Mouse (Mus musculus) urinary bladder, adult 2 months (tissue): ENCODE data around the gene Pabpc1l. TPM values are rescaled to one million over a fixed set of nuclear protein-coding genes. Genes with fewer than 3 reads are reported as not detected.
"Not testable (repeated sequence)": the region's sequence is repeated elsewhere in the genome, so short reads cannot be mapped to it uniquely, and the experiment has no call there.

Source experiments
- DNase-seq: peaks from one replicate; pipeline ENCODE4 v3.0.0; 2022; ENCODE audit warnings: low spot score
- polyA plus RNA-seq: library from polyadenylated mRNA; depleted of rRNA; stranded (reverse); fragments of >200 nt; gene quantifications from 2 replicates; pipeline ENCODE4 v1.2.3, GENCODE M21; 2012

Gene Pabpc1l
- polyA plus RNA-seq, 1 experiment, result 0.95 TPM

- DNase-seq, result no peak
Observed at GRCm38 (mm10) chr2:164036520-164037019, 11.3 kb downstream of the Pabpc1l start.

- no peak for DNase-seq
Observed at GRCm38 (mm10) chr2:164038407-164039028, 13.3 kb downstream of the Pabpc1l start.

- DNase-seq, result no peak
Observed at GRCm38 (mm10) chr2:164040949-164041348, 15.7 kb downstream of the Pabpc1l start.

DNA sequence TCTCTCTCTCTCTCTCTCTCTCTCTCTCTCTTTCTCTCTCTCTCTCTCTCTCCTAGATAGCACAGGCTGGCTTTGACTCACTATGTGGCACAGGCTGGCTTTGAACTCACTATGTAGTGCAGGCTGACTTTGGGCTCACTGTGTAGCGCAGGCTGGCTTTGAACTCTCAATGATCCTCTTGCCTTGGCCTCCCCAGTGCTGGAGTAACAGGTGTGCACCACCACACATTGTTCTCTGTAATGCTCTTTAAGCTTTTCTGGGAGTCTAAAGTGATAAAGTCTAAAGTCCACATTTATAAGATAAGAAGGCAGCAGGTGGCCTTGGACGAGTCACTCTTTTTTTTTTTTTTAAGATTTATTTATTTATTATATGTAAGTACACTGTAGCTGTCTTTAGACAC is 16.3 kb downstream of the Pabpc1l start:
- DNase-seq, result no peak

DNA sequence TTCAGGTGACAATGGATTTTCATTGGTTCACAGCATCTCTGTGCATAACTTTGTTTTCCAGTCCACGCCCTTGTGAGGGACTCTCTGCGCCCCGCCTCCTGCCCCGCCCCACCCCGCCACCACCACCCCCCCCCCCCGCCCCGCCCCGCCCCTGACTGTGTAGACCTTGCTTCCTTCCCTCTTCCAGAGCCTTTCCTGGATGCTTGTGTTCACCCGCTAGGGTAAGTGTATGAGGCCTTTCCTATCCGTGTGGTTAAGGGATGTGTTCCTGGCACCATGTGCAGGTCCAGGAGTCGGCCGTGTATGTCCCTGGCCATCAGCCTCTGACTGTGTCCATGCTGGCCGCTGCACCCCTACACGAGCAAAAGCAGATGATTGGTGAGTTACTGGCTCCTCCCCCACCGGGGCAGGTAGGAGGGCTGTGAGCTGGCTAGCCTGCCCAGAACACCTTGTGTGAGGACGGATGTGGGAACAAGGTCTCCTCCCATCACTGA is 22.0 kb downstream of the Pabpc1l start:
- no peak for DNase-seq

DNA sequence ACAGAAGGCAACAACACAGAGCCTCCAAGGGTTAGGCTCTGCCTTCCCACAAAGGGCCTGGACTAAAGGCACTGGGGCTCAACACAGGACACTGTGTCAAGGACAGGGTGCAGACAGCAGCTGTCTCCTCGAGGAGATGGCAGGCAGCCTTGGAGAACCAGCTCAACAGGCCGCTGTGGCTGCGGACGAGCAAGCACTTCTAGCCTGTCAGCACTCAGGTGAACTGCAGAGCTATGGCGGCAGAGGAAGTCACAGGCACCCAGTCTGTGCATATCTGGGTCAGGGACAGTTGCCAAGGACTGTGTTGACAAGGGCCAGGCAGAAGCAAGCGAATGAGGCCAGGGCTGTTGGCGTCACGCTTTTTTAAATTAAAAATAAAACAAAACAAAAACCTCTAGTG is 28.5 kb downstream of the Pabpc1l start:
- no peak for DNase-seq

DNA sequence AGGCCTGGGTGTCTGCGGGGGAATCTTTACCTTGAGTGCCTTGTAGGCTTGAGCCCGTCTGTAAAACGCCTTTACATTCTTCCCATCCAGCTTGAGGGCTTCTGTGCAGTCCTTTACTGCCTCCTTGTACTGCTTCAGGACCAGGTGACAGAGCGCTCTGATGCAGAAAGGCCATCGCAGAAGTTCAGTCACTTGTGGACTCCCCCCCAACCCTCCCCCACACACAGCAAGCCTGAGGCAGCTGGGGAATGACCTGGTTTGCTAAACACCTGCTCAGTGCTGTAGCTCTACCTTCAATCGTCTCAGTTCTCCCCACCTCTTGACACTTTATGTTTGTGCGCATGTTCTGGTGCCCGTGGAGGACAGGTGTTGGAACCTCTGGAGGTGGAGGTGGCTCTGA is 29.4 kb downstream of the Pabpc1l start:
- no peak for DNase-seq

- no peak for DNase-seq
Observed at GRCm38 (mm10) chr2:164059634-164060235, 34.5 kb downstream of the Pabpc1l start.

DNA sequence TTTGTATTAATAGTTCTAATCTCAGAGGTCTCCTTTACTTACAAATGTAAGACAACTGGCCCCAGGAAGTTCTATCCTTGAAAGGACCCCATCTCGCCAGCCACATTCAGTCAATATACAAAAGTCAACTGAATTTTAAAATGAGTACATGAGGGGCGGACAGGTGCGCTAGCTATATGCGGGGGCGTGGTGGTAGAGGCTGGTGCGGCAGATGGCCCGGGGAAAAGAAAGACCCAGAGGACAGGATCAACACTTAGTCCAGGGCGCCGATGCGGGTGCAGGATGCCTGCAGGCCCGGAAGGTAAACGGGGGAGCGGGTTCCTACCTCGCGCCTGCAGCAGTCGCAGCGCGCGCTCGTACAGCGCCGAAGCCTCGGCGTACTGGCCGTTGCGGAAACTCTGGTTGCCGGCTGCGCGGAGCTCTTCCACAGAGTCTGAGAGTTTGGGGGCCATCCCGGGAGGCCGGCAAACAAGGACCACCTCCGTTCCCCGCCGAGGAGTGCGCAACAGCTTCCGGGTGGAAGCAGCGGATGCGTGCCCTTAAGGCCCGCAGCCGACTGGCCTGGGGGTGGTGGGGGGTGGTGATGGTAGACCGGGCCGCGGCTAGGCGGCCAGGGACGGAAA is 45.0 kb downstream of the Pabpc1l start, which contains the start of gene Stk4:
TSS of gene Stk4 (plus strand) at position 181 of the 623 bp plus-strand sequence.
- DNase-seq, result no peak

GRCm38 (mm10) chr2:164070765-164071436 is 45.7 kb downstream of the Pabpc1l start, which contains the start of gene Tomm34:
Tomm34 (minus strand) TSS chr2:164071169.
- peak; percentile 88 for DNase-seq

GRCm38 (mm10) chr2:164071437-164071820 is 46.2 kb downstream of the Pabpc1l start:
- DNase-seq, result not testable (repeated sequence)

- DNase-seq, result no peak
Observed at GRCm38 (mm10) chr2:164072109-164072508, 46.9 kb downstream of the Pabpc1l start.

DNA sequence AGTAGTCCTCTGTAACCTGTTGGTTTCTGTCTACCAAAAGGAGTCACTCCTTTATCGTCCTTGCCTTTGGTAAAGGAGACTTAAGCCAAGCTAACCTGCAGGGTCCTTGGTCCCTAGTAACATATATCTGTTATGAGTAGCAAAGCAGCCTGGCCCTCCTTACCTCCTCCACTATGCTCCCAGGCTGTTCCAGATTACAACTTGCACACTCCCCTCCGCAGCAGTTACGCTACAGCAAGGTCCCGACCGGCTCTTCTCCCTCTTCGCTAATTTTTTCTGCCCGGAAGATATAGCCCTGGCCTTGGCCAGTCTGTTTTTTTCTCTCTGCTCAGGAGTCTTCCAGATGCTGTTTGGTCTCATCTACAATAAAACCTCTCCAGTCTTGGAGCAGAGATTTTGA is 47.9 kb downstream of the Pabpc1l start:
- no peak for DNase-seq

- peak; percentile 95 for DNase-seq
Observed at GRCm38 (mm10) chr2:164073918-164074578, 48.8 kb downstream of the Pabpc1l start.

DNA sequence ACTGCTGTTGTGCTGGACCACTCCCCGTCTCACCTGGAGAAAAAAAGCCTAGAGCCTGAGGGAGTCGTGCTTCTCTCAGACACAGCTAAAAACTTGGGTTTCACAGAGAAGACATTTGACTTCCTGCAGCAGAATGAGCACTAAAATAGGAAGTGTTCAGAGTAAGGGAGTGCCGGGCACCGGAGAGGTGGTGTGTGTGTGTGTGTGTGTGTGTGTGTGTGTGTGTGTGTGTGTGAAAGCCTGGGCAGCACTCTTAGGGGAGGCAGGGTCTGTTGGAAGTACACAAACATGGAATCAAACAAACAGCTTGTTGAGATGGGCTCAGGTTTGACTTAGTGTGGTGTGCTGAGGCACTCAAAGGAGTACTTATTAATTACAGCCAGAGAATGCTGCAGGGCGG is 49.8 kb downstream of the Pabpc1l start:
- DNase-seq, result no peak

- DNase-seq, result no peak
Observed at GRCm38 (mm10) chr2:164076874-164077425, 51.7 kb downstream of the Pabpc1l start.

- DNase-seq, result no peak
Observed at GRCm38 (mm10) chr2:164077875-164078274, 52.6 kb downstream of the Pabpc1l start.

DNA sequence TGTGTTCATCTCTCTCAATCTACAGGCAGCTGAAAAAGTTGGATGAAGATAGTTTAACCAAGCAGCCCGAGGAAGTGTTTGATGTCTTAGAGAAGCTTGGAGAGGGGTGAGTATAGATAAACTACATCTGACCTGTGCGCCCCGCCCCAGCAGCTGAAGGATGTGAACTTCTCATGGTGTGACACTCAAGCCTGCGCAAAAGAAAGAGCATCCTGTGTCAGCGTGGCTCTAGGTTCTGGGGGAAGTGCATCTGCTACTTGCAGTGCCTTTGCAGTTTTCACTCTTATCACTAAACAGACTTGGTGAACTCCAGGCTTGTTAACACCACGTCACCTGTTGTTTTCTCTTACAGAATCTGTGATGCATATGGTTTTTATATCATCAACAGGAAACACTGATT is 54.2 kb downstream of the Pabpc1l start:
- no peak for DNase-seq

DNA sequence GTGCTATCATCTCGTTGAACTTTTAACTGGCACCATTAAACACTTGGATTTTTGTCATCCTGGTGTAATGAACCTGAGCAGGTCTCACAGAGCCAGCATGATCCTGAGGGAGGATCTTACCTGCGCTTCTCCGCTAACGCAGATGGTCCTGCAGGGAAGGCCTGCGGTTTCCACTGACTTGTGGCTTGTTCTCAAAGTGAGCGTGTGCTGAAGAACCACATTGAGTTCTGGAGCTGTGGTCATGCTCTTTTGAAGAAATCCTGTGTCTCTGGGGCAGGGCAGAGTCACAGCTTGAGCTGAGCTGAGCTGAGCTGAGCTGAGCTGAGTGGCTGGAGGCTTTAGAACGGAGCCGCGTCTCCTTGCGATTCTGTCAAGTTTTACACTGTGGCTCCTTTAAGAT is 56.3 kb downstream of the Pabpc1l start:
- no peak for DNase-seq

- DNase-seq, result no peak
Observed at GRCm38 (mm10) chr2:164082175-164082574, 56.9 kb downstream of the Pabpc1l start.

- DNase-seq, result no peak
Observed at GRCm38 (mm10) chr2:164083609-164084341, 58.5 kb downstream of the Pabpc1l start.
